Mouse (Mus musculus) c-Kit-positive CD71-negative TER-119-negative erythroid progenitor cells, embryonic 14.5 days (primary cell): ENCODE measurements around the gene Proser3.

Experiments
- DNase-seq: peaks from one replicate; pipeline ENCODE4 v3.0.0-alpha.2; 2013; ENCODE audit warnings: low read depth

Proser3 gene

DNA sequence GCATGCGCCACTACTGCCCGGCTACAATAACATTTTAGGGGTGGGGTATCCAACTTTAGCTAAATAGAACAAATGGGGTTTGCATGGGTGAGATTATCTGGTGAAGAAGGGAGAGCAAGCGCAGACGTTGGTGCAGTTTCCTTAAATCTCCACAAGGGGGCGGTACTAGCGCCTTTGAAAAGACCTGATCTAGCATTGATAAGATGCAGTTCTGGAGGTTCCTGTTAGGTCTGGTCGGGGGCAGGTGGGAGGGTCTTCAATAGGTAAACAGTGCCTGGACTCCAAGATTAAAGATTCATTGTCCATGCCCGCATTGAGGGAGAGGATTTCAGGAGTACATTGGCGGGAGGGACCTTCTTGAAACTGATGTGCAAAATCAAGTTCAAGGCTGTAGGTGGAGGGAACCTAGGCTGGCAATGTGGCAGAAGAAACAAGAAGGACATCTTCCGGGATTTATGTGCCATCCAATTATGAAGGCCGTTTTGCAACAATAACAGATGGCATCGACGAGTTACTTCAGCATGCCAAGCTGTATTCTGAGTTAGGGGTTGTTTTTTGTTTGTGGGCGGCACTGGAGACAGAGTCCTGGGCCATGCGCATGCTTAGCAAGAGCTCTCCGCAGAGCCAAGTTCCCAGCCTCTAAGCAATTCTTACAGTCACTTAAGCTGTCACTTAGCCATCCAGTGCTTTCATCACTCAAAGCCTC lies 61.7 kb downstream of the Proser3 start:
- DNase-seq: peak; percentile 64
